Mouse (Mus musculus): ENCODE results near the gene Tom1l2.

Tom1l2 gene

DNA sequence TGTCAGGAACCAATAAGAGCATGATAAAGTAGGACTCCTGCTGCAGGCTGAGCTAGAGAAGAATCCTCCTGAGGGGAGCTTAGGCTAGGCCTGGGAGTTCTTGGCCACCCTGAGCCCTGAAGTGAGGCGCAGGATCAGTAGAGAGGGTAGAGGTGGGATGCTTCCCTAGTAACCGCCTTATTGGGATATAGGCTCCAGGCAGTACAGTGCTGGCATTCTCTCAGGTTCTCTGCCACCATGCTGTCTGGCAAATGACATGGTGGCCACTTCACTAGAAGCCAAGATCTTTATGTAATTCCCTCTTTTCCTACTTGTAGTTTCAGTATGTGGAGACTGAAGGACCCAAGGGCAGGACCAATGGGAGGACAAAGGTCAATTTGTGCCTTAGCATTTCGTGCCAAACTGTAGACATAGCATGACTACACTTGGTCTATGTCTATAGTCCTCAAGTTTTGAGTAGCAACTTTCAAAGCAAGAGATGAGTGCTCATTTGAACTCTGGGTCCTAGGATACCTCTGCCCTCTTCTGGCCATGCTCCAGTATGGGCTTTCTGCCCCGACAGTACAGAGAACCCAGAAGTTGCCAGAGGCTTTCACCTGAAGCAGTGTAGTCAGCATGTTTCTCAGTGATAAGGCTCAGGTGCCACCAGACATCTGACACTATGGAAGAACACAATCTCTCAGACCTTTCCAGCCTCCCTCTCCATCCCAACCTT, 87.3 kb downstream of the Tom1l2 start:
- no peak for DNase-seq (ENCODE audit: low spot score)

DNA sequence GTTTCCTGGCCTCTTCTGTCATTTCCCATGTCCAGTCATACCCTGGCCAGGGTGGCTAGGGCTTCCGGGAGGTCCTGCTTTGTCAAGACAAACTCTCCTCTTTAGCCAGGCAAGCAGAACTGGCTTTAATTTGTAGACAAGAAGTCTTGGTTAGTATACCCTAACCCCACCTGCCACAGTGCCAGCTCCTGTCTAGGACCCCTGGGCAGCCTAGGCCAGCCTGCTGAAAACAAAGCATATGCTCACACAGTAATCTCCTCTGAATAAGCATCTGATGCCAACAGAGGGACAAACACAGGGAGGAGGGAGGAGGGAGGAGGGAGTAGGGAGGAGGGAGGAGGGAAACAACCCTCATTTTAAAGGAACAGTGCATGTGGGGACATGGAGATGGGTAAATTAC, 88.1 kb downstream of the Tom1l2 start:
- DNase-seq (ENCODE audit: low spot score): no peak

DNA sequence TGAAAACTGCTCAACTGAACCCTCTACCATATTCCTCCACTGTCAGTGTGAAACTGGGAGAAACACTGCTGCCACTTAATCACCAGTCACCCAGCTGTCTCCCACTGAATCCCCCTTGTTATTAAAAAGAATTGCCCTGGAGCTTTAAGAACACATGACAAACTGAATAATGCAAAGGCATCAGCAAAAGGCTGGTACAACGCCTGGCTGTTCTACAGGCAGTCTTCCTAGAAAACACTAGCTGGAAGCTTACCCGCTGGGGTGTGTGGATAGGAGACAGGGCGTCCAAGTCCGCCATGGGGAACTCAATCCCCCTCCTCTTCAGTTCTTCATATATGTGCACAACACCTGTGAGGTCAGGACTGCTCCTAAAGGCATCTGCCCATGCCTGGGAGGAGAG, 90.3 kb downstream of the Tom1l2 start:
- DNase-seq (ENCODE audit: low spot score): no peak

DNA sequence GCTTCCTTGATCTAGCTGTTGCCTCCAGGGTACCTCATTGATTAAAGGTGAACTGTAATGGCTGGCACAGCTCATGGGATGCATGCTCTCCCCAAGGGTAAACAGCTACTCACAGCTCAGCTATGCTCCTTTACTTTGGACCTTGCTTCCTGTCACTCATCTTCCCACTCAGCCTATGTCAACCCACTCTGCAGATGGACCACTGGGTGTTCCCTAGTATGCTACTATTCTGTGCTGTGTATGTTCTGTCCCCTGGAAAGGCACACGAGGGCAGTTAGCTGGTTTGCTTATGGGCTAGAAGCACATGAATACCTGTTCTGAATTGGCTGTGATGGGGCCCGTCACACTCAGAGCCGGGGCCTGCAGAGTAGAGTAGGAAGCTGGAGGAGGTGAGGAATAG, 92.0 kb downstream of the Tom1l2 start:
- no peak for DNase-seq (ENCODE audit: low spot score)

DNA sequence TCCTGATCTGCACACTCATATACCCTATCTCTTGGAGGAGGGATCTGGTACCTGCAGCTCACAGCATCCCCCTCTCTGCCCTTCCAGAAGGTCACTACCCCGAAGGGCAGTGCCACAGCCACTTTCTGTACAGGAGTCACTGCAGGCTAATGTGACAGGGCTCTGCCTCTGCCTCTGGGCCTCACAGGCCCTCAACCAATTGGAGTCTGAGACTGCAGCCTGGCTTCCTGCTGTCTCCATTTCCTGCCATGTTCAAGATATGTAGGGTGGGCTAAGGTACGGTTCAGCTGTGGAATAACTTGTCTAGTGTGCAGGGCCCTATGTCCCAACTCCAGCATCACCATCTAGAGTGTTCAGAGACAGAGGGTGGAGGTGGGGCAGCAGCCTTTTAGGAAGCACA, 95.0 kb downstream of the Tom1l2 start:
- no peak for DNase-seq (ENCODE audit: low spot score)

DNA sequence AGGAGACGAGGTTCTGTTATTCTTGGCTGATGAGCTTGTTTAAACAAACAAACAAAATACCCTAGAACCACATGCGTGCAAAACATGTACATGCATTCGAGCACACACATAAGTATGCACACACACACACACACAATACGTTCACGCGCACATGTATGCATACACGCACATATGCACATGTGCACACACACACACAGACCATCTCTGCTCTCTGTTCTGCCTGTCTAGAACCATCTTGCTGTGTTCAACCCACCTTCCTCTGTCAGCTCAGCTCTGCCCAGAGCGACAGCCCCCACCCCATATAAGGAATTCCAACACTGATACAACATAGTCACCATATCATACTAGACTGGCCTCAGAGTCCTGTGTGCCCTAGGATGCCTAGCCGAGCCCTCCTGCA, 96.0 kb downstream of the Tom1l2 start:
- no peak for DNase-seq (ENCODE audit: low spot score)

- DNase-seq (ENCODE audit: low spot score): no peak
These were observed 96.5 kb downstream of the Tom1l2 start for GRCm38 (mm10) chr11:60256176-60256681.

GRCm38 (mm10) chr11:60255639-60256038, 97.1 kb downstream of the Tom1l2 start:
- DNase-seq (ENCODE audit: low spot score): no peak

DNA sequence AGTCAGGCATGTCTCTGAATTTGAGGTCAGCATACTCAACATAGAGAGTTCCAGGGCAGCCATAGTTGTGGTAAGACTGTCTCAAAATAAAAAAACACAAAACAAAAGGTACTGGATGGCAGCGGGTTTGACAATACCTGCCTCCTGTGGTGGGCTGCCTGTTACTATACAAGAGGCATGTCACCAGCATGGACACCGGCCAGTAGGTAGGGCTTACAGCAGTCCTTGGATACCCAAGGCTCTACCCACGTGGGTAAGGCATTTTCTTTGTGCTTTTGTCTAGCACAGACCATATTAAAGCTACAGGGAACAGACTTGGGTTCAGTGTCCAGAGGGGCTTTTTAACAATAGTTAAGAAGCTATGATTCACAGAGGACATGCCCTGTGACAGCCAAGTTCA, 97.5 kb downstream of the Tom1l2 start:
- no peak for DNase-seq (ENCODE audit: low spot score)

DNA sequence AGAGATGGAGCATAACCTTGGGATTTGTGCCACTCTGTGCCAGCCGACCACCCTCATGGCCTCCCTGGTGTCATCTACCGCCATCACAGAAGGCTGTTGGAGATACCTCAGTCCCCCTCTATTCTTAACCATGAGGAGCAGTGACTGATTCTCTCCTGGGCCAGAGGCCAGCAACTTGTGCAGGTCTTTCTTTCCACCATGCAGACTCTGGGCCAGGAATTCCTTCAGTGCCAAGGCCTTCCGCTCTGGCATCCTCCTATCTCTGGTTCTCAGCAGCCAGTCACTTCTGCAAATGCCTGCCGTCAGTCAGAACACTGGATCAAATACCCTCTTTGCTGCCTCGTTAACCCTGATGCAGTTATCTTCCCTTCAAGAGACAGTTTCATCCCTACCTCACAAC, 98.4 kb downstream of the Tom1l2 start:
- DNase-seq (ENCODE audit: low spot score): no peak

GRCm38 (mm10) chr11:60253546-60253945, 99.2 kb downstream of the Tom1l2 start:
- DNase-seq (ENCODE audit: low spot score): no peak

DNA sequence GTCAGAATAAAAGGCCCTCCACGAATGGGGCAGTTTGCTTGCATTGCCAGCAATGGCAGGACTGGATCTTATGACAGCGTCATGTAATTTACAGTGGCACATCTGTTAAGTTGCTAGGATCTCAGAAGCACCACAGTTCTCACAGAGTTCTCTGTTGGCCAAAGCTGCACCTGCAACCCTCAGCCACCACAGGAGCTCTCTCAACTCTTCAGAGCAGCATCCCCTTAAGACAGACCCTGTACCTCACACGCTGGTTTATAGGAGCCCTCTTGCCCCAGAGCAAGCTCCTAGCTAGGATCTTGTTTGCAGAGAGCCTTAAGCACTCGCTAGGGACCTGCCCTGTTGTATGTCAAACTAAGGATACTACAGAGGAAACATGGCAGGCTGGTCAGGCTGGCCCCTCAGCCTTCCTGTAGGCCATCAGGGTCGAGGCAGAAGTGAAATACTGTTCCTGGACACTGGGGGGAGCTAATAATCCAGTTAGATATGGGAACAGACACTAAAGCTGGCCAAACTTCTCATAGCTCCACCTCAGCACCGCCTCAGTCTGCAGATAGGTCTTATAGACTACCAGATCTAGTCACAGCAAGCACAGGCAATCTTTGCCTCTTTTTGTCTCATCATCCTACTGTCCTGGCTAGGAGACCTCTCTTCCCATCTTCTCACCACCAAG, 101.6 kb downstream of the Tom1l2 start:
- no peak for DNase-seq (ENCODE audit: low spot score)

GRCm38 (mm10) chr11:60249885-60250284, 102.8 kb downstream of the Tom1l2 start:
- DNase-seq (ENCODE audit: low spot score): no peak

- no peak for DNase-seq (ENCODE audit: low spot score)
These were observed 103.9 kb downstream of the Tom1l2 start for GRCm38 (mm10) chr11:60248596-60249404.

GRCm38 (mm10) chr11:60247753-60248550, 104.8 kb downstream of the Tom1l2 start:
- no peak for DNase-seq (ENCODE audit: low spot score)

- no peak for DNase-seq (ENCODE audit: low spot score)
These were observed 106.6 kb downstream of the Tom1l2 start for GRCm38 (mm10) chr11:60246077-60246476.

GRCm38 (mm10) chr11:60244503-60245143, 108.1 kb downstream of the Tom1l2 start:
- no peak for DNase-seq (ENCODE audit: low spot score)

DNA sequence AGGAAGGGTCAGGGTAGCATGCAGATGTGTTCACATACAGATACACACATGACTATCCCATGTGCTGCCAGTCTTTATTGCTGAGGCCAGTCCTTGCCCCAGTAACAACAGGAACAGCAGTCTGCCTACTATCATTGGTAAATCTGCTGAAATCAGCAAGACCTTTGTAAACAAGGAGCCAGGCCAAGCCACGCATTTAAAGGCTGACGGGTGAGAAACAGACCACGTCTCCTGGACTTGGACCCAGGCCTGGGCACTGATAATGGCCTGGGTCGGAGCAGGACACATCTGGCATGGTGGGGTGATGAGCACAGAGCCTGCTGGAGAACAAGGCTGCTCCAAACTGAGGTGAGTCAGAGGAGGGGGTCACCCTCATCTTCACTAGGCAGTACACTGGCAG, 112.2 kb downstream of the Tom1l2 start:
- no peak for DNase-seq (ENCODE audit: low spot score)

DNA sequence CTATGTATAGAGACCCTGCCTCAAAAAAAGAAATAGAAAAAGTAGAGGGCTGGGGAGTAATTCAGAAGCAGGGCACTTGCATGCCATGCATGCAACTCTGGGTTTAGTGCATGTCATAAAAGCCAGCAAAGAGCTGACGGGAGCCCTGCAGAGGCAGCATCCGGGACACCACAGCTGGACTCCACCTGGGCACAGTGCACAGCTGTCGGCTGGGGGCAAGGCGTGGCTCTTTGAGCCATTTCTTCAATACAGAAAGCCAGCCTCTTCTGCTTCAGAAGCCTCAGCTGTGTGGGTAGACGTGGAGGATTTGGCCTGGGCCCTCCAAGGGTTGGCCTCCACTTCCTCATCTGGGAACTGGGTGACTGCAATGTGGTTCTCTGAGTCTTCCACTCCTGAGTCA, 117.4 kb downstream of the Tom1l2 start:
- no peak for DNase-seq (ENCODE audit: low spot score)

DNA sequence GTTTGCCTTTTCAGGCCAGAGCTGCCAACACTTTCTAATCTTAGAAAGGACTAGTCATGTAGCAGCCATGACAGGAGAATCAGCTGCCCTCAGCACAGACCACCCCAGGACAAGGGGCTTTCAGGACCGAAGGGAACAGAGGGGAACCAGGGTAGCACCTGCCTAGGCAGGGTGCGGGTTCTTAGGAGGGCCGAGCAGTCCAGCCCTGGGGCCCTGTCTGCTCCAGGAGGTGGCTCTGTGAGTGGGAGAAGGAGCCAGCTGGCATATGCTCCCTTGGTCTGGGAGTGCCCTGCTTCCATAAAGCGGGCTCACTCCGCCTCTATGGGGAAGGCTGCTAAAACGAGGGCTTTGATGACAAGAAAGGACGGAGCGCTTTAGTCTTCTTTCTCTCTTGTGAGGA, 119.5 kb downstream of the Tom1l2 start:
- no peak for DNase-seq (ENCODE audit: low spot score)

- no peak for DNase-seq (ENCODE audit: low spot score)
These were observed 120.2 kb downstream of the Tom1l2 start for GRCm38 (mm10) chr11:60232441-60233058.
